Mouse (Mus musculus) neutrophil, adult 5-6 weeks (primary cell): Measurements from ENCODE around the gene Carns1. TPM values are rescaled to one million over a fixed set of nuclear protein-coding genes. Genes with fewer than 3 reads are reported as not detected.
A peak's percentile ranks its signal among the peaks of the same experiment; 100 is the strongest.

Experiments used
- ATAC-seq: fragments of 151-379, 151-347 bp; 2 replicates; pipeline ENCODE4 v1.8.0; 2017; ENCODE audit warnings: mild to moderate bottlenecking, moderate TSS enrichment; ENCODE audit not compliant: insufficient number of reproducible peaks, poor library complexity, low FRiP score, severe bottlenecking; ENCODE audit errors: extremely low read depth
- total RNA-seq: library from RNA; stranded (forward); fragments of 200-1000 nt; gene quantifications from 2 replicates; pipeline ENCODE4 v1.2.3, GENCODE M21; 2017

The Carns1 gene
- total RNA-seq, 1 experiment from 2014 or later = 99.3 TPM

GRCm38 (mm10) chr19:4154437-4155222 lies 20.6 kb downstream of the Carns1 start:
- ATAC-seq = peak; percentile 32; the same call in 1 of the 2 replicates

GRCm38 (mm10) chr19:4153232-4153654 lies 22.0 kb downstream of the Carns1 start, which contains the start of gene Ptprcap:
Ptprcap (plus strand) TSS chr19:4153604.
- no peak for ATAC-seq

- ATAC-seq = no peak
Observed at GRCm38 (mm10) chr19:4152445-4153231, 22.6 kb downstream of the Carns1 start.

GRCm38 (mm10) chr19:4151898-4152297 lies 23.4 kb downstream of the Carns1 start:
- ATAC-seq = no peak

- no peak for ATAC-seq
Observed at GRCm38 (mm10) chr19:4151488-4151860, 23.8 kb downstream of the Carns1 start.

- no peak for ATAC-seq
Observed at GRCm38 (mm10) chr19:4150567-4151487, 24.5 kb downstream of the Carns1 start.

GRCm38 (mm10) chr19:4149764-4150461 lies 25.4 kb downstream of the Carns1 start:
- ATAC-seq = no peak

- ATAC-seq = no peak
Observed at GRCm38 (mm10) chr19:4149283-4149682, 26.0 kb downstream of the Carns1 start.

GRCm38 (mm10) chr19:4148819-4149218 lies 26.5 kb downstream of the Carns1 start:
- no peak for ATAC-seq

GRCm38 (mm10) chr19:4148491-4148806 lies 26.8 kb downstream of the Carns1 start, which contains the start of gene Coro1b:
Coro1b (plus strand) TSS chr19:4148619.
- ATAC-seq = peak; percentile 84

GRCm38 (mm10) chr19:4147782-4148490 lies 27.3 kb downstream of the Carns1 start:
- ATAC-seq = no peak

GRCm38 (mm10) chr19:4147022-4147405 lies 28.3 kb downstream of the Carns1 start:
- no peak for ATAC-seq

- ATAC-seq = no peak
Observed at GRCm38 (mm10) chr19:4146366-4147021, 28.8 kb downstream of the Carns1 start.

GRCm38 (mm10) chr19:4145936-4146335 lies 29.3 kb downstream of the Carns1 start:
- ATAC-seq = no peak

- no peak for ATAC-seq
Observed at GRCm38 (mm10) chr19:4144550-4145498, 30.5 kb downstream of the Carns1 start.

- no peak for ATAC-seq
Observed at GRCm38 (mm10) chr19:4143759-4144268, 31.5 kb downstream of the Carns1 start, which contains the start of gene Cabp4. Cabp4 (minus strand) TSS chr19:4144033.
